Mouse (Mus musculus): Measurements from ENCODE around the gene Gtf3c3. TPM values are rescaled to one million over a fixed set of nuclear protein-coding genes. Genes with fewer than 3 reads are reported as not detected.

Gene Gtf3c3
- polyA plus RNA-seq, 1 experiment from 2014 or later = 8.0 TPM

GRCm38 (mm10) chr1:54448833-54449232, 10.1 kb upstream of the Gtf3c3 start:
- H3K9me3 ChIP-seq (ENCODE audit: control insufficient read depth) = no peaks in the 10 kb centered on the region
- no peaks in the 10 kb centered on the region for H3K27me3 ChIP-seq (replicated peaks; ENCODE audit: control insufficient read depth, insufficient read depth, low read length)
- H3K27ac ChIP-seq (ENCODE audit: low read depth, low read length) = no peak overlapping the region
- no peak for TF ChIP-seq CTCF (IDR thresholded peaks at IDR 0.05; ENCODE audit: low read depth)
- H3K4me1 ChIP-seq (replicated peaks; ENCODE audit: control insufficient read depth, insufficient read depth, low read length) = no peaks in the 10 kb centered on the region
- no peak overlapping the region for H3K4me2 ChIP-seq (replicated peaks; ENCODE audit: low read depth)
- H3K4me3 ChIP-seq (ENCODE audit: low read depth, low read length) = no peak overlapping the region
- no peak overlapping the region for H3K9ac ChIP-seq (ENCODE audit: low read depth, low read length)
- 73% methylated on average over 4 of the region's 4 CpGs for WGBS
- no peaks in the 10 kb centered on the region for H3K36me3 ChIP-seq (ENCODE audit: control insufficient read depth, insufficient read depth)
- ATAC-seq = no peak

GRCm38 (mm10) chr1:54443641-54444040, 4.9 kb upstream of the Gtf3c3 start:
- no peaks in the 10 kb centered on the region for H3K4me1 ChIP-seq (replicated peaks; ENCODE audit: control insufficient read depth, insufficient read depth, low read length)
- 61% methylated on average over 7 of the region's 7 CpGs for WGBS
- no peak overlapping the region for H3K27ac ChIP-seq (ENCODE audit: low read depth, low read length)
- no peak for TF ChIP-seq CTCF (IDR thresholded peaks at IDR 0.05; ENCODE audit: low read depth)
- H3K4me3 ChIP-seq (ENCODE audit: low read depth, low read length) = no peak overlapping the region
- ATAC-seq = no peak
- no peak overlapping the region for H3K4me2 ChIP-seq (replicated peaks; ENCODE audit: low read depth)
- H3K27me3 ChIP-seq (replicated peaks; ENCODE audit: control insufficient read depth, insufficient read depth, low read length) = no peaks in the 10 kb centered on the region
- no peaks in the 10 kb centered on the region for H3K36me3 ChIP-seq (ENCODE audit: control insufficient read depth, insufficient read depth)
- no peaks in the 10 kb centered on the region for H3K9me3 ChIP-seq (ENCODE audit: control insufficient read depth)
- H3K9ac ChIP-seq (ENCODE audit: low read depth, low read length) = no peak overlapping the region

GRCm38 (mm10) chr1:54439080-54439476, 307 bp upstream of the Gtf3c3 start:
- TF ChIP-seq CTCF (IDR thresholded peaks at IDR 0.05; ENCODE audit: low read depth) = no peak
- peak overlapping the region; percentile 77 for H3K4me2 ChIP-seq (replicated peaks; ENCODE audit: low read depth)
- no peaks in the 10 kb centered on the region for H3K9me3 ChIP-seq (ENCODE audit: control insufficient read depth)
- H3K36me3 ChIP-seq (ENCODE audit: control insufficient read depth, insufficient read depth) = no peaks in the 10 kb centered on the region
- ATAC-seq = no peak
- peak overlapping the region; percentile 82 for H3K4me3 ChIP-seq (ENCODE audit: low read depth, low read length)
- H3K4me1 ChIP-seq (replicated peaks; ENCODE audit: control insufficient read depth, insufficient read depth, low read length) = no peaks in the 10 kb centered on the region
- H3K9ac ChIP-seq (ENCODE audit: low read depth, low read length) = peak overlapping the region; percentile 88
- H3K27ac ChIP-seq (ENCODE audit: low read depth, low read length) = no peak overlapping the region
- no peaks in the 10 kb centered on the region for H3K27me3 ChIP-seq (replicated peaks; ENCODE audit: control insufficient read depth, insufficient read depth, low read length)
- 49% methylated on average over 3 of the region's 3 CpGs for WGBS

GRCm38 (mm10) chr1:54422195-54422750, 16.5 kb downstream of the Gtf3c3 start:
- Histone ChIP-seq H3K27ac (ENCODE audit: low read depth, low read length) (no peak overlapping the region), H3K4me3 (ENCODE audit: low read depth, low read length) (no peak overlapping the region), H3K9ac (ENCODE audit: low read depth, low read length) (no peak overlapping the region), H3K27me3 (replicated peaks; ENCODE audit: control insufficient read depth, insufficient read depth, low read length) (no peaks in the 10 kb centered on the region), H3K4me1 (replicated peaks; ENCODE audit: control insufficient read depth, insufficient read depth, low read length) (no peaks in the 10 kb centered on the region), H3K9me3 (ENCODE audit: control insufficient read depth) (no peaks in the 10 kb centered on the region), H3K36me3 (ENCODE audit: control insufficient read depth, insufficient read depth) (peaks cover 77% of the 10 kb centered on the region), H3K4me2 (replicated peaks; ENCODE audit: low read depth) (no peak overlapping the region)
- ATAC-seq = no peak
- TF ChIP-seq CTCF (IDR thresholded peaks at IDR 0.05; ENCODE audit: low read depth) = no peak
- 86% methylated on average over 4 of the region's 4 CpGs for WGBS

GRCm38 (mm10) chr1:54421670-54422069, 17.1 kb downstream of the Gtf3c3 start:
- no peak for TF ChIP-seq CTCF (IDR thresholded peaks at IDR 0.05; ENCODE audit: low read depth)
- Histone ChIP-seq H3K4me3 (ENCODE audit: low read depth, low read length) (no peak overlapping the region), H3K9me3 (ENCODE audit: control insufficient read depth) (no peaks in the 10 kb centered on the region), H3K36me3 (ENCODE audit: control insufficient read depth, insufficient read depth) (peaks cover 73% of the 10 kb centered on the region), H3K27me3 (replicated peaks; ENCODE audit: control insufficient read depth, insufficient read depth, low read length) (no peaks in the 10 kb centered on the region), H3K4me2 (replicated peaks; ENCODE audit: low read depth) (no peak overlapping the region), H3K9ac (ENCODE audit: low read depth, low read length) (no peak overlapping the region), H3K27ac (ENCODE audit: low read depth, low read length) (no peak overlapping the region), H3K4me1 (replicated peaks; ENCODE audit: control insufficient read depth, insufficient read depth, low read length) (no peaks in the 10 kb centered on the region)
- WGBS = 90% methylated on average over 3 of the region's 3 CpGs
- no peak for ATAC-seq

GRCm38 (mm10) chr1:54402736-54403135, 36.0 kb downstream of the Gtf3c3 start:
- H3K4me3 ChIP-seq (ENCODE audit: low read depth, low read length) = no peak overlapping the region
- no peak for ATAC-seq
- TF ChIP-seq CTCF (IDR thresholded peaks at IDR 0.05; ENCODE audit: low read depth) = no peak
- H3K4me2 ChIP-seq (replicated peaks; ENCODE audit: low read depth) = no peak overlapping the region
- no peak overlapping the region for H3K27ac ChIP-seq (ENCODE audit: low read depth, low read length)
- H3K36me3 ChIP-seq (ENCODE audit: control insufficient read depth, insufficient read depth) = peaks cover 36% of the 10 kb centered on the region
- no peak overlapping the region for H3K9ac ChIP-seq (ENCODE audit: low read depth, low read length)
- no peaks in the 10 kb centered on the region for H3K4me1 ChIP-seq (replicated peaks; ENCODE audit: control insufficient read depth, insufficient read depth, low read length)
- no peaks in the 10 kb centered on the region for H3K9me3 ChIP-seq (ENCODE audit: control insufficient read depth)
- no peaks in the 10 kb centered on the region for H3K27me3 ChIP-seq (replicated peaks; ENCODE audit: control insufficient read depth, insufficient read depth, low read length)

GRCm38 (mm10) chr1:54384221-54384620, 54.5 kb downstream of the Gtf3c3 start:
- Histone ChIP-seq H3K4me3 (ENCODE audit: low read depth, low read length) (no peak overlapping the region), H3K9ac (ENCODE audit: low read depth, low read length) (no peak overlapping the region), H3K4me2 (replicated peaks; ENCODE audit: low read depth) (no peak overlapping the region), H3K27me3 (replicated peaks; ENCODE audit: control insufficient read depth, insufficient read depth, low read length) (no peaks in the 10 kb centered on the region), H3K36me3 (ENCODE audit: control insufficient read depth, insufficient read depth) (no peaks in the 10 kb centered on the region), H3K9me3 (ENCODE audit: control insufficient read depth) (no peaks in the 10 kb centered on the region), H3K27ac (ENCODE audit: low read depth, low read length) (no peak overlapping the region), H3K4me1 (replicated peaks; ENCODE audit: control insufficient read depth, insufficient read depth, low read length) (no peaks in the 10 kb centered on the region)
- TF ChIP-seq CTCF (IDR thresholded peaks at IDR 0.05; ENCODE audit: low read depth) = no peak
- ATAC-seq = no peak
- 51% methylated on average over 1 of the region's 1 CpGs for WGBS
